Mouse (Mus musculus) midbrain, embryonic 10.5 days (tissue): ENCODE measurements at regions not wholly inside any gene's neighbourhood (a gene's known extent, or its start where the extent isn't known, plus 50 kb on each side); places are given as distances from the start of the nearest gene placed in this dataset.

Experiments
- DNase-seq: peaks from one replicate; pipeline ENCODE4 v3.0.0-alpha.2; 2017; ENCODE audit warnings: low spot score
- H3K27ac ChIP-seq: fragments of 300-500 bp; sonication (generic); replicated peaks from 2 replicates; pipeline ENCODE4 v1.5.1; 2016; ENCODE audit warnings: mild to moderate bottlenecking
- H3K27me3 ChIP-seq: fragments of 300-500 bp; sonication (generic); 2 replicates; pipeline ENCODE4 v1.6.1; 2016; ENCODE audit warnings: low read depth, mild to moderate bottlenecking; ENCODE audit not compliant: poor library complexity, severe bottlenecking
- H3K36me3 ChIP-seq: fragments of 300-500 bp; sonication (generic); 2 replicates; pipeline ENCODE4 v1.6.1; 2016; ENCODE audit warnings: mild to moderate bottlenecking, moderate library complexity
- H3K4me1 ChIP-seq: fragments of 300-500 bp; sonication (generic); 2 replicates; pipeline ENCODE4 v1.6.1; 2016
- H3K4me3 ChIP-seq: fragments of 300-500 bp; sonication (generic); 2 replicates; pipeline ENCODE4 v1.5.1; 2016; ENCODE audit warnings: mild to moderate bottlenecking, moderate library complexity
- H3K9me3 ChIP-seq: fragments of 300-500 bp; sonication (generic); replicated peaks from 2 replicates; pipeline ENCODE4 v1.6.1; 2016; ENCODE audit warnings: mild to moderate bottlenecking
- WGBS: fragments of 180-500 bp; shearing (Covaris S2); methylation state at CpG from one replicate; pipeline ENCODE4 v1.1.7; 2016; 5-methylcytosine and 5-hydroxymethylcytosine counted together

DNA sequence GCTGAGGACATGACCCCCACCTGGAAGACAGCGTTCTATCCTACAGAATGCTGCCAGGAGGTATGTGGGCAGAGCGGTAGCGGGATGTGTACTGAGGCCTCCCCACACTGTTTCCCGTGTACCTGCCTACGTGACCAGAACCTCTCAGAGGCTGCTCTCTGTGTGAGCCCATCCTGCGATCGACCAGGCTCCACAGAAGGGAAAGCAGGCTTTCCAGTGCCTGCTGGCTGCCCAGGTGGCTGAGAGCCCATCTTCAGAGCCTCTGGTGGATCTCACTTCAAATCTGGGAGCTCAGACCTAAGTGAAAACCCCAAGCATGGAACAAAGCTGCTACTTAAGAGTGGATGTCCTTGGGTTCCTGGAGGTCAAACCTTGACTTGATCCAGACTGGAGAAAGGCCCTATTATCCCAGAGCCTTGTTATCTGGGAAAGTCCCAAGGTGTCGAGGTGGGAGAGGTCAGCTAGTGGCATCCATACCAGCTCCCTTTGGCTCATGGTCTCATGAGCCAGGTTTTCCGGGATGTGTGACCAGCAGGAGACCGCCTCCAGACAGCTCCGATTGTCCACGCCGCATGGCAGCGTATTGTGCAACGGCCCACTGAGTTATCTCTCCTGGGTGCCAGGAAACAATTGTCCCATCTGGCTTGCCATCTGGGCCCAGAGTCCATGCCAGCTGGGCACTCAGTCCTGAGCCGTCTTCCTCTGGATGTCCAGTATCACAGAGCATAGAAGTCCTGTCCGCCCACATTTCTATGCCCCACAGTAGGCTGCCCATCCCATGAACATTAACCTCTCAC is 303.5 kb upstream of the Dio3 start:
- Histone ChIP-seq H3K4me3 (no peak overlapping the region), H3K27ac (peak overlapping the region; percentile 30; the same call in 1 of the 2 replicates), H3K27me3 (no peaks in the 10 kb centered on the region), H3K9me3 (no peaks in the 10 kb centered on the region), H3K4me1 (no peaks in the 10 kb centered on the region; the same call in 1 of the 2 replicates), H3K36me3 (no peaks in the 10 kb centered on the region)
- 91% methylated on average over 17 of the region's 17 CpGs for WGBS
- DNase-seq: no peak

DNA sequence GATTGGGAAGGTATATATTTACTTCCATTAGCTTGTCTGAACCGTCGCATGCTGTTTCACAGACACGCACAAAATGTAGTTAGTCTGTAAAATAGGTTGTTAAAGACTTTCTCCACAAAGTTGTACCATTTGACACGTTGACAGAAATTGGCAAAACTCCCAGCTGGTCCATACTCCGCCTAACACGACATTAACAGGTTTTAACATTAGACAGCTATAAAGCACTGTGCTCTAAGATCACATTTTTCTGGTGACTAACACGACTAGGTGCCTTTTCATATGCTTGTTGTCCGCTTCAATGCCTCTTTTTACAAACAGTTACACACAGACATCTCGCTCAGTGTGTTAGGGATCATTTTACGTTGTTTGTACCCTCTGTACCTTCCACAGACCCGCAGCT is 294.2 kb upstream of the Dio3 start:
- Histone ChIP-seq H3K36me3 (no peaks in the 10 kb centered on the region), H3K27me3 (no peaks in the 10 kb centered on the region), H3K4me1 (no peaks in the 10 kb centered on the region), H3K9me3 (no peaks in the 10 kb centered on the region), H3K27ac (no peak overlapping the region), H3K4me3 (no peak overlapping the region)
- WGBS: 90% methylated on average over 11 of the region's 11 CpGs
- no peak for DNase-seq

DNA sequence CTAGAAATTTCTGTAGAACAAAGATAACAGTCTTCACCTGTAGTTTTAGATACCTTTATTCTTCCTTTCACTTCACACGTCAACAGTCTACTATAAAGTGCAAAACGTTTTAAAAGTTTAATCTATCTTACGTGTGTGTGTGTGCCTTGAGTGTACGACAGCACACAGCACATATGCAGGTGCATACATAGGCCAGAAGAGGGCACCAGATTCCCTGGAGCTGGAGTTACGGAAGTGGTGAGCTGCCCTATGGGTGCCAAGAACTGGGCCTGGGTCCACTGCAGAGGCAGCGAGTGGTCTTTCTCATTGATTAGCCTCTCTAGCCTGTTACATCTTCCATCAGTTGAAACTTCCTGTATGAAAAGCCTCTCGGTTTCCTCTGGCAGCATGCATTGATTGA is 285.5 kb upstream of the Dio3 start:
- no peak overlapping the region for H3K4me3 ChIP-seq
- no peaks in the 10 kb centered on the region for H3K36me3 ChIP-seq
- 90% methylated on average over 7 of the region's 7 CpGs for WGBS
- no peaks in the 10 kb centered on the region for H3K27me3 ChIP-seq
- H3K27ac ChIP-seq: no peak overlapping the region
- no peak for DNase-seq
- peaks cover 21% of the 10 kb centered on the region for H3K9me3 ChIP-seq
- no peaks in the 10 kb centered on the region for H3K4me1 ChIP-seq

DNA sequence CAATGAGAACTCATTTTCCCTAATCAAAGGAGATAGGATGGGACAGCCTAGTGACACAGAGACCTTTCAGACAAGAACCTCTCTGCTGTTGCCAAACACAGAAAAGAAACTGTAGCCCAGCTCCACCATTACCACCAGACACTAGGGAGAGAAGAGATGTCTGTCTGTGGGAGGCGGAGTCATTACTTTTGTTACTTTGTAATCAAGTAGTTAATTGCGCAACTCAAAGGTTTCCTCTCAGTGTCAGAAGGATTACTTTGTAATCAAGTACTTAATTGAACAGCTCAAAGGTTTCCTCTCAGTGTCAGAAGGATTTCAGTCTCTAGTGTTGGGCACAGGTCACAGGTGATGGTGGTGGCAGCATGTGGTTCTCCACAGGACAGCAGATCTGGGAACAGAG is 276.2 kb upstream of the Dio3 start:
- WGBS: 100% methylated on average over 2 of the region's 2 CpGs
- Histone ChIP-seq H3K27me3 (no peaks in the 10 kb centered on the region), H3K4me3 (no peak overlapping the region), H3K4me1 (no peaks in the 10 kb centered on the region), H3K36me3 (no peaks in the 10 kb centered on the region), H3K9me3 (no peaks in the 10 kb centered on the region), H3K27ac (no peak overlapping the region)
- DNase-seq: no peak

DNA sequence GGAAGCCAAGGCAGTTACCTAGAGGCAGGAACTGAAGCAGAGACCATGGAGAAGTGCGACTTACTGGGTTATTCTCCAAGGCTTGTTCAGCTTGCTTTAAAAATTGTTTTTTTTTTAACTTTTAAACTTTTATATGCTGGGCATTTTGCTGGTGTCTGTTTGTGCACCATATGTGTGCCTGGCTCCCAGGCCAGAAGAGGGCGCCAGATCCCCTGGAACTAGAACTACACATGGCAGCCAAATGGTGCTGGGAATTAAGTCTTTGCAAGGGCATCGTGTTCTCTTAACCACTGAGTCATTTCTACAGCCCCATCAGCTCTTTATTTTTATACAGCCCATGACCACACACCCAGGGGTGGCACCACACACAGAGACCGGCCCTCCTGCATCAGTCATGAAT is 269.7 kb upstream of the Dio3 start:
- Histone ChIP-seq H3K4me1 (no peaks in the 10 kb centered on the region), H3K4me3 (no peak overlapping the region), H3K9me3 (no peaks in the 10 kb centered on the region), H3K36me3 (no peaks in the 10 kb centered on the region), H3K27ac (no peak overlapping the region), H3K27me3 (no peaks in the 10 kb centered on the region)
- no peak for DNase-seq
- WGBS: 50% methylated on average over 4 of the region's 4 CpGs

DNA sequence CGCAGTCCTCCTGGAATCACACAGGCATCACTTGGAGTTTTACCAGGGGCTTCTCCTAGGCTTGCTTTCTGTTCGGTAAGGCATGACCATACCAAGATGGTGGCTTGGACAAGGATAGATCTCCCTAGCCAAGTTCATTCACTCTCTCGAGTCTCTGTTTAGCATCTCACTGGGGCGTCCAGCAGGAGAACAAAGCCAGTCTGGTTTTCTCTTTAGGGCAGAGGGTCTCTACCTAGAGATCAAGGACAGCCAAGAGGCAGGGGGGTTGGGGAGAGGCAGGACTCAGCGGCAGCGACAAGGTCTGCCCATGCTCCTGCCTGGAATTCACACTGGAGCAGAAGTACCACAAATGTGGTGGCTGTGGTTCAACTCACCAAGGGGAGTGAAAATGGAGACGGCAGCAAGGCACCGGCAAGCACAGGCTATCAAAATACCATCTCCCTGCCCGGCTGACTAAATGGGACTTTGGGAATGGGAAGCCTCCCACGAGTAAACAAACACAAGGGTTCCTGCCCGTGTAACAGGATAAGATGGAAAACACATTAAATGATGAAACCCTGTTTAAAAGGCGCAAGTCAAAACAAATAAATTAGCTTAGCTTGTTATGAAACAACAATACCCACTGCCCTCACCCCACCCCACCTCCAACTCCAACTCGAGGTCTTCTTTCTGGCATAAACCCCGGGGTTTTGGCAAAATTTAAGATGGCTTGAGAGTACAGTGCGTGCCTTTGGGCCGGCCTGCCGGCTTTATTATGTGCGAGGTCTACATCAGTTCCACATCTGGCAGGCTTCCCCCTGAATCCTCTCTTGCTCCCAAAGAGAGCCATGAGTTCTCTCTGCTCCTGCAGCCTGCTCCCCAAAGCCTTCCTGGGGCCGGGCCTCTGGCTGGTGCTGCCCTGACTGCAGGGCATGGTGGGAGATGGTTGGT is 258.1 kb upstream of the Dio3 start:
- H3K36me3 ChIP-seq: no peaks in the 10 kb centered on the region
- H3K9me3 ChIP-seq: no peaks in the 10 kb centered on the region
- 69% methylated on average over 19 of the region's 19 CpGs for WGBS
- H3K4me1 ChIP-seq: peaks cover 27% of the 10 kb centered on the region
- no peak overlapping the region; the same call in 1 of the 2 replicates for H3K27ac ChIP-seq
- no peak overlapping the region for H3K4me3 ChIP-seq
- DNase-seq: no peak
- no peaks in the 10 kb centered on the region for H3K27me3 ChIP-seq

DNA sequence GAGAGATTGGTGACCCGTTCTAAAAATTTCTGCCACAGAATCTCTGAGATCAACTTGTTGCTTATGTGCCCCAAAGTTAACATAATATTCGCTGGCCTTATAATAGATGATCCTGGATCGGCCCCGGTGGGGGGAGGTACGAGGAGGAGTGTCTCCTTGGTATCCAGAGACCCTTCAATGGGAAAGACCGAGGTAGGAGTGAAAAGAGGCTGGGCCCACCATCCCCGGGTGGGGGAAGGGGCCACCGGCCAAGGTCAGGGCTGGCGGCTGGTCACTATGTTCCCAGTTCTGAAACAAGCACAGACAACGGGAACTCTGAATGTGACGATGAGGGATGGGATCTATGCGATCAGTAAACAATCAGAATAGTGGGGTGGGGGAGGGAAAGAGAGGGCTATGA is 257.2 kb upstream of the Dio3 start:
- no peaks in the 10 kb centered on the region for H3K9me3 ChIP-seq
- H3K4me3 ChIP-seq: no peak overlapping the region
- no peak for DNase-seq
- H3K36me3 ChIP-seq: no peaks in the 10 kb centered on the region
- peaks cover 36% of the 10 kb centered on the region for H3K4me1 ChIP-seq
- no peaks in the 10 kb centered on the region for H3K27me3 ChIP-seq
- 87% methylated on average over 12 of the region's 12 CpGs for WGBS
- no peak overlapping the region for H3K27ac ChIP-seq

DNA sequence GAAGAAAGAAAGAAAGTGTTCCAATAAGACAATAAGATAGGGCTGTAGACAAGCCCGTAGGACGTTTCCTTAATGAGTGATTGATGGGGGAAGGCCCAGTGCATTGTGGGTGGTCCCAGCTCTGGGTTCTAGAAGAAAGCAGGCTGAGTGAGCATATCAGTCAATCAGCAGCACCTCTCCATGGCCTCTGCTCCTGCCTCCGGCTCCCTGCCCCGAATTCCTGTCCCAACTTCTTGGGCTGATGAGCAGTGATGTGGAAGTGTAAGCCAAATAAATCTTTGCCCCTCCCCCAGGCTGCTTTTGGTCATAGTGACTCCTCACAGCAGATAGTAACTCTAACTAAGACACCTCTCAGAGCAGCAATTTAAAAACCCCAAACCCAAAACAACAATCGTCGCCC is 256.2 kb upstream of the Dio3 start:
- Histone ChIP-seq H3K27me3 (no peaks in the 10 kb centered on the region), H3K4me3 (no peak overlapping the region), H3K4me1 (peaks cover 42% of the 10 kb centered on the region), H3K9me3 (no peaks in the 10 kb centered on the region), H3K27ac (no peak overlapping the region), H3K36me3 (no peaks in the 10 kb centered on the region)
- no peak for DNase-seq
- WGBS: 77% methylated on average over 6 of the region's 6 CpGs

DNA sequence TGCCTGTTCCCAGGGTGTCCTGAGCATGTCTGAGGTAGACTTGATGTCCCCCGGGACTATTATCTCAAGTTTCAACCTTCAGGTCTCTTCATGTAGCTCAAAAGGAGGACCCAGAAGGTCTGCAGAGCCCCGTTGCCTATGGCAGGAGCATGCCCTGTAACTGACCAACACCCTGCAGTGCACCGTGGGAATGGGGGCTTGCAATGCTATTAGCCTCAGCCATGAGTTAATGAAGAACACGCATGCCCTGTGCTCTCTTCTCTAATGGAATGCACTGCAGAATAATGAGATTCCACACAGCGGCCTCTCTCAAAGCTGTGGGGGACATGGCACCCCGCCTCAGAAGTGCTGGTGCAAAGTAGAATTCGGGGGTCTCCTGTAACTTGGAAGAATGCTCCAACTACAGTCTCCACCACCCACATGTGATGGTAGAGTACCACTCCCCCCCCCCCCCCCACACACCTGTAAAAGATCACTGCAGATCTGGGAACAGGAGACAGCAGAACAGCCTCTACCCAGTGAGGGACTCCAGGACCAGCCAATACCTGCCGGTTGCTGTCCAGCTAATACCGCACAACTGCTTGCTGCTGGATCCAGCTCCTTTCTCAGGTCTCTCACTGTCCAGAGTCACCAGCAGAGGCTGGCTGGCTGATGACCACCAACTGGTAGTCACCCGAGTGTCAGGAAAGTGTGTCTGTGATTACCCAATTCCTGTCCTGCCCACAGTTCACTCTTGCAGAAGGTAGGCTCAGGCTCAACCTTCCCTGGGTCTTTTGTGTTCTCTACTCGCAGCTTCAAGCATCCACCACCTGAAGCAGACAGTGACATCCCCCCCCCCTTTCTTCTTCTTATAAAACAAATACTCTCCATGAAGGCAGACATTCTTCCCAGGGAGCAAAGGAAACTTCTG is 255.4 kb upstream of the Dio3 start:
- WGBS: 79% methylated on average over 11 of the region's 11 CpGs

DNA sequence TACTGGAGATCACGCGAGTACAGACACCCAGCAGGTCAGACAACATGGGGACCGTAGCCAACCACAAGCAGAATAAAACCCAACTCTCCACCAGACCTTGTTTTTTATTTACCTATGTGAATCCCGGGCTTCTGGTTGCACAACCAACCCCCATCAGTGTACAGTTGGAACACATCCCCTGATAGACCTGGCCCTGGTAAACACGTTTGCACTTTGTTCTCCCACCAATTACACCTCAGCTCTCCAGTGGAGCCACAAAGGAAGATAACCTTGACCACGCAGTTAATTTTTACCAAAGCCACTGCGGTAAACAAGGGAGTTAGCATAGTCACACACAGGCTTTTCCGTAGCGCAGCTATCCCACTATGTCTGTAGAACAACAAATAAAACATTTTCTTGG is 254.6 kb upstream of the Dio3 start:
- Histone ChIP-seq H3K4me3 (no peak overlapping the region), H3K36me3 (no peaks in the 10 kb centered on the region), H3K4me1 (peaks cover 47% of the 10 kb centered on the region), H3K9me3 (no peaks in the 10 kb centered on the region), H3K27ac (no peak overlapping the region), H3K27me3 (0 out of 2 replicates have a peak, but pooled peaks cover 3% of the 10 kb centered on the region)
- WGBS: 92% methylated on average over 9 of the region's 9 CpGs
- no peak for DNase-seq

More for the DNA sequence above, 255.4 kb upstream of the Dio3 start:
- no peak for DNase-seq
- Histone ChIP-seq H3K27ac (no peak overlapping the region), H3K27me3 (no peaks in the 10 kb centered on the region), H3K9me3 (no peaks in the 10 kb centered on the region), H3K4me3 (no peak overlapping the region), H3K36me3 (no peaks in the 10 kb centered on the region), H3K4me1 (peaks cover 46% of the 10 kb centered on the region)

DNA sequence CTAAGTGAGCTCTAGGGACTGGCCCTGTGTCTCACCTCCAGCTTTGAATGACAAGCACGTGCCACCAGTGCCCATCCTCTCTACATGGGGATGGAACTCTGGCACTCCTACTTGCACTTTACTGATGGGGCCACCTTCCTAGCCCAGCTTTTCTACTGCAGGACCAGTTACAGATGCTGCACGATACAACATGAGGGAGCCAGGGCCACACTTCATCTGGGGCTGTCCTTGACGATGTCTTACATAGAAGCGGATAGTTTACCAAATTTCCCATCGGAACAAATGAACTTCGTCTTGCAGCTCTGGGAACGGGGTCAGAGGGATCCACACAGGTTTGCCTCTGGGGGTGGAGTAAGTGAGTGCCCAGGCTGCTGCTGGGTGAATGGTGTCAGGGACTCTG is 253.7 kb upstream of the Dio3 start:
- H3K27ac ChIP-seq: peak overlapping the region; percentile 47; the same call in 1 of the 2 replicates
- DNase-seq: no peak
- 95% methylated on average over 7 of the region's 7 CpGs for WGBS
- no peaks in the 10 kb centered on the region for H3K36me3 ChIP-seq
- H3K9me3 ChIP-seq: no peaks in the 10 kb centered on the region
- peaks cover 47% of the 10 kb centered on the region for H3K4me1 ChIP-seq
- 0 out of 2 replicates have a peak, but pooled peaks cover 3% of the 10 kb centered on the region for H3K27me3 ChIP-seq
- no peak overlapping the region for H3K4me3 ChIP-seq

DNA sequence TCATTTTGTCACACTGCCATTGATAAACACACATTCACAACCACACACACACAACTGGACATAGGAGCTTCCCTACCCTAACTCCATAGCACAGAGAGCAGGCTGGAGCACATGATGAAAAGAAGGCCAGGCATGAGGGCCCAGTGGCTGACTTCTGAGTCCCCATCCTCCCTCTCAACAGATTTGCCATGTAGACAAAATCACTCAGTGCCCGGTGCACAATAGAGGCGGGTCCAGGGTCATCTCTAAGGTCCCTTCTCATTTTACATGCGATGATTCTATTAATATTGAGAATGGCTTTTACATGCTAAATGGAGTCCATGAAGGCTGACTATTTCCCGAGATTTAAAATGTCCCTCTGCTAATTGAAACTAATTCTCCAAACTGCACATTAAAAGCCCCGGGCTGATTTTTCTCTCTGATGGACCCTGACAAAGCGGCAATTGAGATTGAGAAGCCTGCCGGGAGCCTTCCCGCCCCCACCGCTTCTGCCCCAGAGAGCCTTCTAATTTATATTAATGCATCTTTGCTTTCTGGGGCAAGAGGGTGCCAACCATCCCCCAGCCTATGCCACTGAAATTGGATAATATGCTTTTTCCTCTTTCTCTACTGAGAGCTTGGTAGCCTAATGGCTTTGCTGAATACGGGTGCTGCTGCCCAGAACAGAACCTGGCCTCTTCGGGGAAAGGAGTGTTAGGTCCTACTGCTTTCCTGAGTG is 252.7 kb upstream of the Dio3 start:
- H3K4me1 ChIP-seq: peaks cover 43% of the 10 kb centered on the region
- H3K9me3 ChIP-seq: no peaks in the 10 kb centered on the region
- no peaks in the 10 kb centered on the region for H3K36me3 ChIP-seq
- peak overlapping the region; percentile 47 for H3K27ac ChIP-seq
- 0 out of 2 replicates have a peak, but pooled peaks cover 3% of the 10 kb centered on the region for H3K27me3 ChIP-seq
- no peak overlapping the region for H3K4me3 ChIP-seq
- no peak for DNase-seq
- 69% methylated on average over 11 of the region's 11 CpGs for WGBS
